Mouse (Mus musculus) MEL (cell line): ENCODE results near the gene Gm8122. TPM values are rescaled to one million over a fixed set of nuclear protein-coding genes. Genes with fewer than 3 reads are reported as not detected.
"Not testable (repeated sequence)": the region's sequence is repeated elsewhere in the genome, so short reads cannot be mapped to it uniquely, and the experiment has no call there.

Experiments
- DNase-seq: peaks from one replicate; pipeline ENCODE4 v3.0.0; 2011; ENCODE audit warnings: low read depth, low spot score
- H3K27ac ChIP-seq: 2 replicates; pipeline ENCODE4 v1.5.1; 2012; ENCODE audit warnings: low read depth, mild to moderate bottlenecking, control low read depth, low read length, moderate library complexity; ENCODE audit not compliant: control insufficient read depth
- H3K27me3 ChIP-seq, 2 experiments: fragments of 150-350 bp in 1 of 2; sonication (generic) in 1 of 2; 2 replicates each; pipeline ENCODE4 v1.6.1; 2012; ENCODE audit warnings: low read length in 2 of 2, mild to moderate bottlenecking in 2 of 2, improper control_type of control experiment in 1 of 2, moderate library complexity in 1 of 2; ENCODE audit not compliant: insufficient read depth in 2 of 2, control insufficient read depth in 1 of 2
- H3K36me3 ChIP-seq, 2 experiments: 2 replicates each; pipeline ENCODE4 v1.6.1; 2012 to 2014; ENCODE audit warnings: low read length in 2 of 2, improper control_type of control experiment in 1 of 2, inconsistent platforms in 1 of 2, mild to moderate bottlenecking in 1 of 2; ENCODE audit not compliant: insufficient read depth in 2 of 2, control insufficient read depth in 1 of 2
- H3K4me1 ChIP-seq, 2 experiments: fragments of 150-350 bp in 1 of 2; sonication (generic) in 1 of 2; 2 replicates each; pipeline ENCODE4 v1.6.1; 2012; ENCODE audit warnings: low read length in 2 of 2, improper control_type of control experiment in 1 of 2, mild to moderate bottlenecking in 1 of 2; ENCODE audit not compliant: insufficient read depth in 2 of 2, control insufficient read depth in 1 of 2
- H3K4me3 ChIP-seq, 2 experiments: fragments of 150-350 bp in 1 of 2; sonication (generic) in 1 of 2; 2 replicates each; pipeline ENCODE4 v1.5.1; 2012; ENCODE audit warnings: low read depth in 2 of 2, low read length in 2 of 2, mild to moderate bottlenecking in 2 of 2, moderate library complexity in 2 of 2, control low read depth in 1 of 2, improper control_type of control experiment in 1 of 2; ENCODE audit not compliant: control insufficient read depth in 1 of 2, insufficient read depth in 1 of 2
- H3K79me2 ChIP-seq: 2 replicates; pipeline ENCODE4 v1.6.1; 2012; ENCODE audit warnings: mild to moderate bottlenecking, low read length, moderate library complexity; ENCODE audit not compliant: control insufficient read depth, poor library complexity, insufficient read depth
- H3K9ac ChIP-seq: 2 replicates; pipeline ENCODE4 v1.6.1; 2012; ENCODE audit warnings: low read depth, mild to moderate bottlenecking, control low read depth, low read length, moderate library complexity; ENCODE audit not compliant: control insufficient read depth, poor library complexity, severe bottlenecking
- H3K9me3 ChIP-seq: fragments of 150-350 bp; sonication (generic); replicated peaks from 2 replicates; pipeline ENCODE4 v1.6.1; 2012; ENCODE audit warnings: mild to moderate bottlenecking, low read length, improper control_type of control experiment, moderate library complexity; ENCODE audit not compliant: insufficient read depth
- polyA plus RNA-seq, 2 experiments: library from polyadenylated mRNA; stranded (reverse) in 1 of 2; unstranded in 1 of 2; fragments of >175 nt in 1 of 2; fragments of >200 nt in 1 of 2; gene quantifications; 2 replicates each; pipeline versions ENCODE4 v1.2.1 to v1.2.4; 2012; ENCODE audit warnings: low replicate concordance in 2 of 2, low read depth in 1 of 2; ENCODE audit not compliant: insufficient read length in 2 of 2, insufficient read depth in 1 of 2, missing spikeins in 1 of 2
- total RNA-seq: library from RNA; depleted of rRNA; stranded (reverse); fragments of 300-350 nt; gene quantifications from 2 replicates; pipeline ENCODE4 v1.2.3, GENCODE M21; 2012; rRNA removed

Gm8122 gene
- total and polyA plus RNA-seq, 3 experiments = not detected

DNA sequence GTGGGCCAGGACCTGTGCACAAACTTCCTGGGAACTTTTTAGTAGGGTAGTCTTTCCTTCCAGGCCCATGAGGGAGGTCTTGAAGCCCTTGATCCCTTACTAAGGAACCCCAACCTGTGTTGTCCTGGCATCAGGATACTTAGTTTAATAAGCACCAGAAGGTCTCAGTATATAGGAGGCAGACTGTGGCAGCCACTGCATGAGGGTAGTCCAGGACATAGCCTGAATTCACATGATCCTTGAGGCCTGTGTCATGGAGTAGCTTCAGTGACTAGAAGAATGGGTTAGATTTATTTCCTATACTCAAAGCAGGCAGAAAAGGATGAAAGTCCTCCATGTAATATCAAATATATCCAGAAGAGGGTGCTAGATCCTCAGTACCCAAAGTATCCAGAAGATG, 2.7 kb upstream of the Gm8122 start:
- H3K4me3 ChIP-seq, H3K9me3 ChIP-seq, H3K27ac ChIP-seq, DNase-seq, H3K9ac ChIP-seq, H3K27me3 ChIP-seq, H3K4me1 ChIP-seq, H3K79me2 ChIP-seq, H3K36me3 ChIP-seq: not testable (repeated sequence)

Other genes with a start within 250 kb of the Gm8122 start
- gene Gm8082, start 241.7 kb downstream of the Gm8122 start, total RNA-seq = not detected in 2 replicates
- gene Gm8082, start 241.7 kb downstream of the Gm8122 start, polyA plus RNA-seq = not detected
- gene Gm10376, start 219.7 kb downstream of the Gm8122 start, total RNA-seq = not detected in 2 replicates
- not detected for gene Gm10376, start 219.7 kb downstream of the Gm8122 start, polyA plus RNA-seq
- gene Gm8094, start 158.7 kb downstream of the Gm8122 start, total RNA-seq = not detected in 2 replicates
- gene Gm8094, start 158.7 kb downstream of the Gm8122 start, polyA plus RNA-seq = not detected
- not detected in 2 replicates for gene Gm8104, start 134.7 kb downstream of the Gm8122 start, total RNA-seq
- gene Gm8104, start 134.7 kb downstream of the Gm8122 start, polyA plus RNA-seq = not detected
- not detected in 2 replicates for gene Gm7233, start 55.4 kb downstream of the Gm8122 start, total RNA-seq
- gene Gm7233, start 55.4 kb downstream of the Gm8122 start, polyA plus RNA-seq = not detected
- gene Gm8126, start 23.3 kb upstream of the Gm8122 start, total RNA-seq = not detected in 2 replicates
- not detected for gene Gm8126, start 23.3 kb upstream of the Gm8122 start, polyA plus RNA-seq
- gene Gm9732, start 39.7 kb upstream of the Gm8122 start, total RNA-seq = 0.08 TPM in 1 of 2 replicates, not detected in the other
- gene Gm9732, start 39.7 kb upstream of the Gm8122 start, polyA plus RNA-seq = not detected
- gene Gm8127, start 58.5 kb upstream of the Gm8122 start, total RNA-seq = not detected in 2 replicates
- not detected for gene Gm8127, start 58.5 kb upstream of the Gm8122 start, polyA plus RNA-seq
- not detected in 2 replicates for gene 1700001F09Rik, start 112.5 kb upstream of the Gm8122 start, total RNA-seq
- not detected for gene 1700001F09Rik, start 112.5 kb upstream of the Gm8122 start, polyA plus RNA-seq
- gene Gm8138, start 181.0 kb upstream of the Gm8122 start, total RNA-seq = not detected in 2 replicates
- gene Gm8138, start 181.0 kb upstream of the Gm8122 start, polyA plus RNA-seq = not detected